Mouse (Mus musculus): Measurements from ENCODE around the gene Bmpr1b.
"Not testable (repeated sequence)": the region's sequence is repeated elsewhere in the genome, so short reads cannot be mapped to it uniquely, and the experiment has no call there.

Bmpr1b gene

DNA sequence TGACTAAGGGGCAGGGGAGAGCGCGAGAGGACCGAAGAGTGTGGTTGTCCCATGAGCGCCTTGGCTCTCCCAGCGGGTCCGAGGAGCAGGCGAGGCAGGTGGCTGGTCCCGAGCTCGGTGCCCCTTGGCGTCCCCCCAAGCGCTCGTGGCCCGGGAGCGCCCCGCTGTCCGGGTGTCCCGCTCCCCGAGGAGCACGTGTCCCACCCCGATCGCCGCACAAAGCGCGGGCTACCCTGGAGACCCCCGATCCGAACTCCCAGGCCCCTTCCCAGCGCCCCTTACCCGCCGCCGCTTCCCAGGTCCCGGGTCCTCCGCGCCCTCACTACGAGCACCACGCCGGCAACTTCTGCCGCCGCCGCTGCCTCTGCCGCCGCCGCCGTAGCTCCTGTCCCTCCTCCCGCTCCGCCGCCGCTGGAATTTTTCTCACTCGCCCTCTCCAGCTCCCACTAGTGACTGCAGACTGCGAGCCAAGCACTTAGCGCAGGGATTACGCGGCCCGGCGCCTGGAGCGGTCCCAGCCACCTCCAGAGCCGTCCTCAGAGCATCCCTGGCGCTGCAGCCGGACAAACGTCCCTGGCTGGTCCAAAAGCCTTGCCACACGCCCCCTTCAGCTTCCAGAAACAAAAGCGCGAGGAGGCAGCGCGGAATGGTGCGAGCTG, at the start of gene Bmpr1b:
TSS of gene Bmpr1b (minus strand) at position 563 of the 659 bp plus-strand sequence.
- DNase-seq (ENCODE audit: low spot score): peak; percentile 65

DNA sequence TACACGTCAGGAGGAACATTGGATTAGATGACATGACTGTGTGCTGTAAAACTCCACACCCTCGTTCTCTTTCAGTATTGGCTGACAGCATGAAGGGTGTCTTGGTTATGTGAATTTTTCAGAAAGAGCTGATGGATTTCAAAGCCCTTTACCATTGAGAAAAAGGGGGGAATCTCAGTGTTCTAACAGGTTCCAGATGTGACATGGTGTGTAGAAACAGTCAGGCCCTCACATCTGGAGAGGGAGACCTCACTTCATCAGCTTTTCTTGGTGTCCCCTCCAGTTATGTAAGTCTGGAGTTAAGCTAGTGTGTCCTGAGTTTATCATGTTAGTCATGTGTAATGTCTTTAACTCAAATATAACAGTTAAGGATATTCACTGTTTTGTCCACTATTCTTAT, 43.6 kb upstream of the Bmpr1b start:
- no peak for DNase-seq (ENCODE audit: low spot score)

GRCm38 (mm10) chr3:142212186-142212585, 43.0 kb upstream of the Bmpr1b start:
- no peak for DNase-seq (ENCODE audit: low spot score)

- peak; percentile 15 for DNase-seq (ENCODE audit: low spot score)
Measured at GRCm38 (mm10) chr3:142209981-142210380, 40.8 kb upstream of the Bmpr1b start.

DNA sequence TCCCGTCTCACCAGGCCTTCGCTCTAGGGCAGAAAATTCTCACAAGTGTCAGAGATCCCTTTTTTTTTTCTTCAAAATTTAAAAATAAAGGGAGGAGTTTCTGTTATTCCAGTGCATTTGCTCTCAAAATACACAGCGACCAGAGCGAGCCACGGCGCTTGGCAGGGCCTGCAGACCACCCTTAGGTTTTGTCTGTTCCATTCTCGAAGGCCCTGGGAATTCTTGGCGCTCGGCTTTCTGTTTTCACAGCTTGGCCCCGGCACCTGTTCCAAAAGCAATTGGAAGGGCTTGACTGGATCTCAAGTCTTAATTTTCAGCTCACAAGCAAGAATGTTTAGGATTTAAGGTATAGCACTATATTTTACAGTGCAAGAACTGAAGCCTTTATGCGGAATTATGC, 39.8 kb upstream of the Bmpr1b start:
- no peak for DNase-seq (ENCODE audit: low spot score)

- DNase-seq (ENCODE audit: low spot score): no peak
Measured at GRCm38 (mm10) chr3:142207488-142207887, 38.3 kb upstream of the Bmpr1b start.

DNA sequence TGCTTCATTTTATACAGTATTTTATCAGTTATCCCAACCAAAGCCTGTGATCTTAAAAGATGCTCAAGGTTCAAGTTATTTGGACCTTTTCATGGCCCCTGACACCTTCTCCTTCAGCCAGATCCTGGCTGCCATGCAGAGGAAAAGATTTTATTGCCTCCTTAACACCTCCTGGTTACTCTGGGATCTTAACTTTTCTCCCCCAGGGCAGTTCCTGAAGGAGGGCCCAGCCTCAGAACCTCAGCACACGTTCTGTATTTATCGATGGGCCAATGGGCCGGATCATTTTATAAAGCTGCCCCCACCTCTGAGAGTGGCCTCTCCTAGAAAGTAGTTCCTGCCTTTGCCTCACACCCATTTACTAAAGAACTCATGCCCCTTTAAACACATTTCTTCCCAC, 37.1 kb upstream of the Bmpr1b start:
- no peak for DNase-seq (ENCODE audit: low spot score)

DNA sequence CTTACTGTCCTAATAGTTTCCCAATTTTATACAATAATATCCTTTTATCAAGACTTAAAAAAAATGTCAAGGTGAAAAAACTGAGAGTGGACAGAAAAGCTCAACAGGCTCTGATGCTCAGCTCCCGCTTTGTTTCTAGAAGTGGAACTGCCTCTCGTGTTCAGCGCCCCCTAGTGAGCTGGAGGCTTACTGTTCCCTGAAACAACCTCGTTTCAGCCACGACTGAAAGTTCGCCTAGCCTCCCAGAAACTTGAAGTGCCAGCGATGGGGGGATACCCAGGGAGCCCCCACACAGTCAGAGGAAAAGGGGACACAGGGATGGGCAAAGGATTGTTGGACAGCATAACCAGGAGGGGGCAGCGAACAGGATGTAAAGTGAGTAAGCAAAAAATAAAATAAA, 26.9 kb upstream of the Bmpr1b start:
- peak; percentile 11 for DNase-seq (ENCODE audit: low spot score)

DNA sequence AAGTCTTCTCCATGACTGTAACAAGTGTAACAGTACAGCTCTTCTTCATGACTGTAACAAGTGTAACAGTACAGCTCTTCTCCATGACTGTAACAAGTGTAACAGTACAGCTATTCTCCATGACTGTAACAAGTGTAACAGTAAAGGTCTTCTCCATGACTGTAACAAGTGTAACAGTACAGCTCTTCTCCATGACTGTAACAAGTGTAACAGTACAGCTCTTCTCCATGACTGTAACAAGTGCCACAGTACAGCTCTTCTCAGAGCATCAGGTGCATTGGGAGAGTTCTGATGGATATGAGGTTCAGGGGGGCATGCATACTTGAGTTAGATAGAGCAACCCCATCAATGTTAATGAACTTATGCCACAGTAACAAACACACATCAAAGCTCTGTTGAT, 22.4 kb upstream of the Bmpr1b start:
- not testable (repeated sequence) for DNase-seq (ENCODE audit: low spot score)

DNA sequence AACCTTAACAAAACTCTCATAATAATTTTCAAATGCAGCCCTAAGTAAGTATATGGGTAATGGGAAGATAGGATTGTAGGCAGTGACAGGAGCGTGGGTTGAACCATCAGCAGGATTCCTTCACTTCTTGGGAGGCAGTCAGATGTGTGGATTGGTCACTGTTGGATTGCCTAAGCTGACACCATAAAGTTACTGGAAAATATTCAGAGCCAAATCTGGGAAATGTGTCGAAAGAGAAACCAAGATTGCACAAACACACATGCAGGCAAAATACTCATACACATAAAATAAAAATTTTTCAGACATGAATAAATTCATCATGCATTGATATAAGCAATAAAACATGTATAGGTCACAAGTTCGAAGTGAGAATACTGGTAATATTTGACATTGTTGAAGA, 17.3 kb upstream of the Bmpr1b start:
- no peak for DNase-seq (ENCODE audit: low spot score)

DNA sequence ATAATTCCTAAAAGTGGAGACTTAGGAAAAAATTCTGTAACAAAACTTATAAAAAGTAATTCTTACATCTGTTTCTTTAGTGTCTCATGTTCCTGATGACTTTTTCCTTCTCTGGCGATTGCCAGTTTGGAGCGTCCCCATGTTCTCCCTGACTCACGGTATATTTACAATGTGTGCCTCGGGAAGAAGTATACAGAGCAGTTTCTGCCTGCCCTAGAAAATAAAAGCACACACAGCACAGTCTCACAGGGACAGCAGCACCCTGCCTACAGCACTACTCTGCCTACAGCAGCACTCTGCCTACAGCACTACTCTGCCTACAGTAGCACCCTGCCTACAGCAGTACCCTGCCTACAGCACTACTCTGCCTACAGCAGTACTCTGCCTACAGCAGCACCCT, 4.8 kb upstream of the Bmpr1b start:
- DNase-seq (ENCODE audit: low spot score): no peak

DNA sequence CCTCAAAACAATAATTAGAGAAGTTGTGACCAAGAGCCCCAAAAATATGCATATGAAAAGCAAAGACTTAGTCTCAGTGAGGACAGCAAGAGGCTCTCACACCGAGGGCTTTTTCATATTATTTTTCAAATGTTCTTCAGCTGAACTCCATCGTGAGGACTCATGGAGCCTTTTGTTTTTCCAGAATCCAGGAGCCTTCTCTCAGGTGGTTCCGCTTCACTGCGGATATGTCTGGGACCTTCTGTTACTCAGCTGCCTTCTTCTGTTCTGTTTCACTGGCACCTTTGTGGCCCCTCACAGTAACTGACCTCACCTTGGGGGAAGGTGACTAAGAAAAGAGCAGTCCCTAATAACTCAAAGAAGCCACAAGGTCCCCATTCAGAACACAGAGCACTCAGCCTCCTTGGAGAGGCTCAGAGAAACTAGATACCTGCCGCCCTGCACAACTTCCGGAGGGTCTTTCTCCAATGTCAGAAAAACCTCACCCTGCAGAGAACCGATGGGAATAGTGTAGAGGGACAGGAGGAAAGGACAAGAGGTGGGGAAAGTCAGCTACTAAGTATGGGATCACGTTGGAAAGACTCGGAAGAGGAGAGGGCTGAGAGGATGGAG, 868 bp downstream of the Bmpr1b start:
- DNase-seq (ENCODE audit: low spot score): no peak

DNA sequence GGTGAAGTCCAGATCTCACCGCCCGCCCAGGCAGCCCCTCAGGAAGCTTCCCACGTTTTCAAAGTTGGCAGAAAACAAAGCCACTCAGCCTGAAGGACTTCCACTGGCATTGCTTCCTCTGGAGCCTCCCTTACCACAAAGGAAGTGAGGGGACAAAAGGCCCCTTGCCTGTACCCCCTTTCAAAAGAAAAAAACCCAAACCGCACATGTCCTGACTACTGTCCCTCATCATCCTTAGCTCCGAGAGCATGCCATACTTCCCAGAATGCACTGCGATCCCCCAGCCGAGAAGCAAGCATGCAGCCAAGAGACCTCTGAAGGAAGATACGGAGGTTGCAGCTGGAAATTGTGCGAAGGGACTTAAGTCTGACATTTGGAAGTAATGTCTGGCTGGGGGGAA, 4.2 kb downstream of the Bmpr1b start:
- no peak for DNase-seq (ENCODE audit: low spot score)

GRCm38 (mm10) chr3:142163896-142164295, 5.3 kb downstream of the Bmpr1b start:
- DNase-seq (ENCODE audit: low spot score): no peak

DNA sequence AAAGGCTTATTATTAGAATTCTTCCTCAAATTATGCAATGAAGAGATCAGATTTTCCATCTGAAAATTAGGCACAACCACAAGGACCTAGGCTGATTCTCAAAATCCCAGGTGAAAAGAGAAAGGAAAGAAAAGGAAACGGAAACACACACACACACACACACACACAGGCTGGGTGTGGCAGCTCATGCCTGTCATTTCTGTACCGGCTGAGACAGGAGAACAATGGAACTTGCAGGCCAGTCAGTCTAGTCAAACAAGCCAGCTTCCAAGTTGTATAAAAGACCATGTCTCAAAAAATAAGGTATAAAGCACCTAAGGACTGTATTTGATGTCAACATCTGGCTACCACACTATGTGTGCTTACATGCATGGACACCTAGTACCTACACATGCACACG, 7.8 kb downstream of the Bmpr1b start:
- no peak for DNase-seq (ENCODE audit: low spot score)

- no peak for DNase-seq (ENCODE audit: low spot score)
Measured at GRCm38 (mm10) chr3:142151980-142152379, 17.2 kb downstream of the Bmpr1b start.

GRCm38 (mm10) chr3:142138796-142139195, 30.4 kb downstream of the Bmpr1b start:
- no peak for DNase-seq (ENCODE audit: low spot score)

DNA sequence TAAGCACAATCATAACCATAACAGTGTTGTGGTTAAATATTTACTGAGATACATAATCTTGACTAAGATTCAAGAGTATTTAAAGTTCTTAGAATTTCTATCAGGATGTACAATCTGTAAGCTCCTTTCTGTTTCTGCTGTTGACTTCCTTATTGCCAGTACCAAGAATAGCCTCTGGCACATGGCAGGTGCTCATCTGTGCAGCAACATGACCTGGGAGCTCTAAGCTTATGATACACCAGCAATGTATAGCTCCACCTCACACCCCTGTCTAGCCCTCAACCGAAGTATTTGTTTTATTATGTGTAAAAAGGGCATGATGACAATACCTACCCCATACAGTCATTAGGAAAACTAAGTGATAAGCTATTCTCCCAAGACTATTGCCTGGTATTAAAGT, 42.8 kb downstream of the Bmpr1b start:
- no peak for DNase-seq (ENCODE audit: low spot score)

DNA sequence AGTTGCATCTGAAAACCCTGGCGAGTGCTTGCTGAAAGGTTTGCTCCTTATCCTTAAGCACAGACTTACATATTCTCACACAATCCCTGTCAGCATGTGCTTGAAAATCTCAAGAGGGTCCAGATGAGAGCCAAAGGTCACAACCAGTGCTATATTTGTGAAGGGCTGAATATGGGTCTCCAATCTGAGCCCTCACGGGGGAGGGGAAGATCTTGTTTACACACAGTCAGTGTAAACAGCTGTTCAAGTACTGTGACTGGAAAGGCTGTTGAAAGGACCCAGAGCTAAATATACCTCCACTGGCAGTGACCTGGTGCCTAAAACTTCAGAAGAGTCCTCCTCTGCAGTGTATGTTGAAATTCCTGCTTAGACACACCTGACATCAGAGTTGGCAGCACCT, 43.7 kb downstream of the Bmpr1b start:
- no peak for DNase-seq (ENCODE audit: low spot score)

DNA sequence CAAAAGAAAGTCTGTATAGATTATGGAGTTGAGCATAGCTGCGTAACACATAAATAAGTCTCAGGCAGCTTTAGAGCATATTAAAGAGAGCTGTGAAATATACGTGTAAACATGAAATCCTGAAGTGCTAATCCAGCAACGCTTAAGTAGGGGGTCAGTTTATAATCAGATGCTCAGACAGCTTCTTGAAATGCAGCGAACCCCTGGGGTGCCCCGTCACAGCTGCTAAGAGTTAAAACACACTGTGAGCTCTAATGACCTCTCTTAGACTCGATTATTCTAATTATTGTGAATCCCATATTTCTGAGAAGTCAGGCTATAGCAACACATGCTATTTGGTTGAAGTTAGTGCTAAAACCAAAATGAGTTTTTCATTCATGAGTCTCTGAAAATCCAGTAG, 45.0 kb downstream of the Bmpr1b start:
- DNase-seq (ENCODE audit: low spot score): no peak

- no peak for DNase-seq (ENCODE audit: low spot score)
Measured at GRCm38 (mm10) chr3:142122376-142122775, 46.8 kb downstream of the Bmpr1b start.

DNA sequence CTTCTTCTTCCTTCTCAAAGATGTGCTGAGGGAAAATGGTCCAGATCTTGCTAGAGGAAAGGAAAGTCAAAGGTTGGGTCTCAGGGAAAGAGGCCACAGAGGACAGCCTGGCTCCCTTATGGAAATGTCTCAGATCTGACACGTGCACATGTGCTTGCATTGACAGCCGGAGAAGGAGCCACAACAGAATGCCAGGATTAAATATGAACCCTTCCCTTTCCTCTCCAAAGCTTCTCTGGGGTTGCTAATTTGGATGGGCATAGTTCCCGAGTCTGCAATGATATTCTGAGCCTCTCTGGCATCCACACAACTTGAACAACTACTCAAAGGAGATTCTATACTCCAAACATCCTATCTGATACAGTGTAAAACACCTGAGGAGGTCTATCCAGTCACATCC, 48.4 kb downstream of the Bmpr1b start:
- no peak for DNase-seq (ENCODE audit: low spot score)

DNA sequence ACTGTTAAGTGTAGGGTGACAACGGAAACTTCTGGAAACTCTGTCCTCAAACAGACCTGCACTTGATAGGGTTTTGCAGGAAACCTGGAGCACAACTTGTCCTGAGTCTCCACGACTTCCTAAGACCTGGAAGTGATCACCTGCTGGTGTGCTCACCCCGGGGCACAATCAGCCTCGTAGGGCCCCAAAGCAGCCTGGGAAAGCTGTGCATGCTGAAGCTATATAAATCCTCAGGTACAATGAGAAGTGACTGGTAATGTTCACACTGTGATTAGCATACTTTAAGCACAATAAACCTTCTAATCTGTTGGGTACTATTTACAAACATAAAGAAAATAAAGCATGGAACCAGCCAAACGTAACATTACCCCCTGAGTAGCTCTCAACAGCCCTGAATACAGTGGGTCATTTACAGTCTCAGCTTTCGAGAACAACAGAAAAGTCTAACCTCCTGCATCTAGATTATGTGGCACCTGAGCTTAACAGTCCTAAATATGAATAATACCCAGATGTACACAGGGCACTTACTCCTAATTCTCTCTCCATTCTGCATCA, 54.4 kb downstream of the Bmpr1b start:
- no peak for DNase-seq (ENCODE audit: low spot score)

- DNase-seq (ENCODE audit: low spot score): no peak
Measured at GRCm38 (mm10) chr3:142114190-142114589, 55.0 kb downstream of the Bmpr1b start.
